Mouse (Mus musculus): ENCODE measurements around the gene Lypd6.

DNA sequence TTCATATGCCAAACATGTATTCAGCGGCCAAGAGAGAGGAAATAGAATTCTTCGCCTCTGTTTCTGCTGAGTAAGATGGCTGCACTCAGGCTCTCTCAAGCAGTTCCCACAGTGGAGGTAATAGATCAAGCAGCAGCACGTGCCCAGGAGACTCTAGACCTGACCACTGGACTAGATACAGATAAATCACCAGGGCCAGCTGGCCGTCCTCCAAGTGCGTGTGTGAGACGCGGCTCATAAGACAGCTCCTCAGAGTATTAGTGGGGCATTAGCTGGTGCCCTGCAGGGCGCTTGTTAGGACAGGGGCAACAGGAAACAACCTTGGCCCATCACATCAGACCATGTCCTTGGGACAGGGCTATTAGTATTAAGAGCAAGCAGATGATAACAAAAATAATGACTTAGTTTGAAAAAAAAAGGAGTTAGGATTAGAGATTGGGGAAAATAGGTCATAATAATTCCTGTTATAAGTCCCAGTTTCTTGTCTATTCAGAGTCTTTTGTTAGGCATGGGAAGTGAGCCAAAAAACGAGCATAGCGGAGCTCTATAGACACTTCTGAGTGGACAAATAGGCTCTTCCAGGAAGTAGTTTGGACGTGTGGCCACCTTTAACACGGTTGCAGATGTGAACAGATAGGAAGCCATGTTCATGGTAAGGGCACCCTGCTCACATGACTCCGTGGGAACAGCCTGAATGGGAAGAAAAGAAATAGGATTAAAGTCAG, 3.5 kb downstream of the Lypd6 start:
- TF ChIP-seq CTCF (IDR thresholded peaks at IDR 0.05; ENCODE audit: insufficient read depth, low read length) (no peak), POLR2A (IDR thresholded peaks at IDR 0.05; ENCODE audit: borderline replicate concordance, extremely low read depth, low read depth, low read length) (no peak)

All from lung, adult 2 months (tissue).